Mouse (Mus musculus) layer of hippocampus, adult 9-11 months (tissue): ENCODE measurements around the gene Gm5168.
"Not testable (repeated sequence)": the region's sequence is repeated elsewhere in the genome, so short reads cannot be mapped to it uniquely, and the experiment has no call there.

Source experiments
- DNase-seq: peaks from one replicate; pipeline ENCODE4 v3.0.0; 2022

The Gm5168 gene

GRCm38 (mm10) chrX:26050941-26051340 lies at the start of gene Gm5168:
Gene Gm5168, minus strand, starts transcription at chrX:26051041.
- not testable (repeated sequence) for DNase-seq
